Mouse (Mus musculus) thymus, postnatal 4 days (tissue): ENCODE results near the gene Ccl17.

Source experiments
- DNase-seq: peaks from one replicate; pipeline ENCODE4 v3.0.0; 2021

The Ccl17 gene

GRCm38 (mm10) chr8:94810153-94810552, at the start of gene Ccl17:
Ccl17 (plus strand) TSS chr8:94810453.
- no peak for DNase-seq

DNA sequence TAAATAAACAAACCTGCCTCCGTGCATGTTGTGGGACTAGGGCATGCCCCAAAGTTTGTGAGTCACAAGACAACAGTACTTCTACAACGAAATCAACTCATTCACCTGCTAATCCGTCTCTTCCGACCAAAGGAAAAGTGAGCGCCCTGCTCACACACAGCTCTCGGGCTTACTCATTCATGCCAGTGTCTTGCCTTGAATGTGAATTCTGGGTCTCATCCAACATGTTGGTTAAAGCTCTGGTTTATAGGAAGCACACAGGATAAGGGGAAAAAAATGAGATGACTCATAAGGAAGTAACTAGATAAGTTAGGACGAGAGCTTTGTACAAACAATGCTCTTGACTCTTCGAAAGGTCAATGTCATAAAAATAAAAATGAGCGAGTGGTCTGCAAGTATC, 43.2 kb upstream of the Ccl17 start:
- DNase-seq = no peak

DNA sequence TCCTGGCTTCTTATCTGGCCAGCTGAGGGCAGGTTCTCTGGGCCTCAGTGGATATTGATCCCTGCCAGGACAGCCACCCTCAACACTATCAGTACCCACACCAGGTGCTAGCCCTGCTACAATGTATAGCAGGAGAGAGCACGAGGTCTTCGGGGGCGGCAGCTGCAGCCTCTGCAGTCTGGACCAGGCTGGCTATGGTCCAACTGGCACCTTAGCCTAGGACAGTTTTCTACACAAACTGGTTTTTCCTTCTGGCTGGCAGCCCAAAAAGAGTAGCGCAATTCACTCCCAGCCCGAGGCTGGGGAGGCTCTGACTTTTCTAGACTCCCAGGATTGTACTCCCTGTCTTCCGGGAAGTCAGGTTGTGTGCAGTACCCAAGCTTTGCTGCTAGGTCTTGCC, 39.3 kb upstream of the Ccl17 start:
- DNase-seq = no peak

DNA sequence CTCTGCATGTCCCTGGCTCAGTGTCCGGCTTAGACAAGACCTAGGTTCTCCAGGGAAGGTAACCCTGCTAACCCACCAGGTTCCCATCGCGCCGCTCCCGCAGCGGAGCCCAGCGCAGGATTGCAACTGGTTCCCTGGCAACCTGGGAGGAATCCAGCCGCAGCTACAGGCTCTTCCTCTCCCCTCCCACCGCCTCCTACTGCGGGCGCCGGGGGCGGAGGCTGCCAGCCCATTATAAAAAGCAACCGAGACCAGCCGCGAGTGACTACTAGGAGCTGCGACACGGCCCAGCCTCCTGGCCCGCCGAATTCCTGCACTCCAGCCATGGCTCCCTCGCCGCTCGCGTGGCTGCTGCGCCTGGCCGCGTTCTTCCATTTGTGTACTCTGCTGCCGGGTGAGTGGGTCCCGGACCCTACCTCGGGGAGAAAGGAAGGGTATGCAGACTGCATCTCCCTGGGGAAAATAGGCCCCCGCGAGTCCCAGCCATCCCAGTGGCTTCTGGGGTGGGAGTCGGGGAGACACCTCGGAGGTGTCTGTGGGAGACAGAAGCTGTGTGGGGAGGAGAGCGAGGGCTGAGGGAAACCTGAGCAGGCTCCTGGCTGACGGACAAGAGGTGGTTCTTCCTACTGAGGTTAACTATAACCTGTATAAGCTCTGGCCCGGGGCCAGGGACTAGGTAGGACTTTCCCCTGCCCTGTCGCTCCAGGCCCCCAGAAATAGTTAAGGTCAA, 38.1 kb upstream of the Ccl17 start, which contains the start of gene Cx3cl1:
Cx3cl1 (plus strand) TSS at position 69 of the 730 bp plus-strand sequence.
- peak; percentile 27 for DNase-seq

GRCm38 (mm10) chr8:94773048-94773447, 37.2 kb upstream of the Ccl17 start:
- DNase-seq = no peak

- no peak for DNase-seq
Observed at GRCm38 (mm10) chr8:94773700-94774171, 36.5 kb upstream of the Ccl17 start.

DNA sequence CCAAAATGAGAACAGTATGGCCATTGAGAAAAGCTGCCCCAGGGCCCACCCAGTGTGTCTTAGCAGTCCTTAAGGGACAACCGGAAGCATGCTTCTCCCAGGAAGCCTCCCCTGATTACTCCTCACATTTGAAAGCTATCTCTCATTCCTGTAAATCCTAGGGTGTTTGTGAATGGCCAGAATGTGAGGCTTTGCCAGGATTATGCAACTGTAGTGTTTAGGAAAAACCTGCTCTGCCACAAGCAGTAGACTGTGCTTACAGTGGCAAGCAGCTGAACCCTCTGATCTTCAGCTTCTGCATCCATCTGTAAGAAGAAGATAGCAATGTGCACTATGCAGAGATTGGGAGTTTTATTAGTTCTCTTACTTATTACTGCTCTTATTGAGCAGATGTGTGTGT, 35.7 kb upstream of the Ccl17 start:
- DNase-seq = no peak

- DNase-seq = no peak
Observed at GRCm38 (mm10) chr8:94776346-94776745, 33.9 kb upstream of the Ccl17 start.

- DNase-seq = no peak
Observed at GRCm38 (mm10) chr8:94778036-94778435, 32.2 kb upstream of the Ccl17 start.

DNA sequence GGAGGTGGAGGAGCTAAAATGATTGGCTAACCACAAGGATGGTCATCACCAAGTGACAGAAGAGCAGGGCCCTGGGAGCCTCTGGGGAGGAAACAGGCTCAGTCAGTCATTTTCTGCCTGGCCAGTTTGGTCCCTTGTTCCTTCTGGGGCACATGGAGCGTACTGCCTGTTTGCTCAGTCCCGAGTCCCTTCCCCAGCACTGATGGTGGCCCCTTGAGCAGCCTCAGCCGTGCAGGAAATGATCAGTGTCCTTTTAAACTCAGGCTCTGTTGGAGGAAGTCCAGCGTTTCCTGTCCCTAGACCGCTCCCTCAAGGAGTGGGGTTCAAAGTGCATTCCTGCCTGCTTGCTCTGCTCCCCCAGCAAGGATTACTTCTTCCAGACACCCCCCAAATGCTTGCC, 31.8 kb upstream of the Ccl17 start:
- DNase-seq = no peak

DNA sequence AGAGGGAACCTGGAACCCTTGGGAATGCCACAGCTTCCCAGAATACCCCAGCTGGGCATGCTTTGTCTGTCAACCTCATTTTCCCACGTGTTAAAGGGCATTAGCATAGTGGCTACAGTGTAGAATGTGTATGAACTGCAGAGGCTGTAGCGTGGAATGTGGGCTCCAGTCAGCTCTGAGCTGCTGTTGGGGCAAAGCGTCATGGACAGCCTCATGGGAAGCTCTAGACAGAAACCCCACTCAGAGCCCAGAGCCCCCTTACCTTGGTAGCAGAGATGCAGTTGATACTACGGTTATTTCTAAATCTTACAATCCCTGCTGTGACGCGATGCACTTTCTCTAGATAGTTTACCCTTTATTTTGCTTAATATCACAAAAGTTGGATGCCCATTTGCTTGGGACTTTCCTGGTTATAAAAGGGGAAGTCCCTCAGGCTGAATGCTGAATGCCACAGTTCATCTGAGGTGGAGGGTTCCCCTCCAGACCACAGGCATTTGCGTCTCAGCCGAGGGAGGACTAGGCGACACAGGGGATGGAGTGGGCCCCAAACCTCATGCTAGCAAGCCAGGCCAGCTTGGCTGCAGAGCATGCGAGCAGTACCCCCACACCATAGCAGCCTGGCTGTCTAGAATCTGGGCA, 31.2 kb upstream of the Ccl17 start:
- no peak for DNase-seq

DNA sequence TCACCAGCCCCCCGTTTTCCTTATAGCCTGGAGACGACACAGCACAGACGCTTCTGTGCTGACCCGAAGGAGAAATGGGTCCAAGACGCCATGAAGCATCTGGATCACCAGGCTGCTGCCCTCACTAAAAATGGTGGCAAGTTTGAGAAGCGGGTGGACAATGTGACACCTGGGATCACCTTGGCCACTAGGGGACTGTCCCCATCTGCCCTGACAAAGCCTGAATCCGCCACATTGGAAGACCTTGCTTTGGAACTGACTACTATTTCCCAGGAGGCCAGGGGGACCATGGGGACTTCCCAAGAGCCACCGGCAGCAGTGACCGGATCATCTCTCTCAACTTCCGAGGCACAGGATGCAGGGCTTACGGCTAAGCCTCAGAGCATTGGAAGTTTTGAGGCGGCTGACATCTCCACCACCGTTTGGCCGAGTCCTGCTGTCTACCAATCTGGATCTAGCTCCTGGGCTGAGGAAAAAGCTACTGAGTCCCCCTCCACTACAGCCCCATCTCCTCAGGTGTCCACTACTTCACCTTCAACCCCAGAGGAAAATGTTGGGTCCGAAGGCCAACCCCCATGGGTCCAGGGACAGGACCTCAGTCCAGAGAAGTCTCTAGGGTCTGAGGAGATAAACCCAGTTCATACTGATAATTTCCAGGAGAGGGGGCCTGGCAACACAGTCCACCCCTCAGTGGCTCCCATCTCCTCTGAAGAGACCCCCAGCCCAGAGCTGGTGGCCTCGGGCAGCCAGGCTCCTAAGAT, 30.5 kb upstream of the Ccl17 start:
- no peak for DNase-seq

DNA sequence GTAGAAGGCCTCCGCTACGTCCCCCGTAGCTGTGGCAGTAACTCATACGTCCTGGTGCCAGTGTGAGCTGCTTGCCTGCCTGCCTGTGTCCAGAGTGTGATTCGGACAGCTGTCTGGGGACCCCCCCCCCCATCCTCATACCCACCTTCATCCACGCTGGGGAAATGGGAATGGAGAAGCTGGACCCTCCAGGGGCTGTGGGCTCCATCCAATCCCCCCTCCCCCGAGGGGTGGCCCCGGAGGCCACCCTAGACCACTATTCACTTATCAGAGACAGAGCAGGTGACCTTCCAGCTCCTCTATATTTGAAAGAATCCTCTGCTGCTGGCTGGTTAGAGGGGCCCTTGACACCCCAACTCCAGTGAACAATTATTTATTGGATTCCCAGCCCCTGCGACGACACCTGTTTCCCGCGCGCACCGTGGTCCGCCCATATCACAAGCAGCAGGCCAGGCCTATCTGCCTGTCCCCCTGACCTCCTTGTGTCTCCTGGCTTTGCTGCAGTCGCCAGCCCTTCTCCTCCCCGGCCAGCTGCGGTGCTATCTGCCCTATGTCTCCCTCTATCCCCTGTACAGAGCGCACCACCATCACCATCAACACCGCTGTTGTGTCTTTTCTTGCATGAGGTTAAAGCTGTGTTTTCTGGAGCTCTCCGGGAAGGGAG, 29.6 kb upstream of the Ccl17 start:
- no peak for DNase-seq

DNA sequence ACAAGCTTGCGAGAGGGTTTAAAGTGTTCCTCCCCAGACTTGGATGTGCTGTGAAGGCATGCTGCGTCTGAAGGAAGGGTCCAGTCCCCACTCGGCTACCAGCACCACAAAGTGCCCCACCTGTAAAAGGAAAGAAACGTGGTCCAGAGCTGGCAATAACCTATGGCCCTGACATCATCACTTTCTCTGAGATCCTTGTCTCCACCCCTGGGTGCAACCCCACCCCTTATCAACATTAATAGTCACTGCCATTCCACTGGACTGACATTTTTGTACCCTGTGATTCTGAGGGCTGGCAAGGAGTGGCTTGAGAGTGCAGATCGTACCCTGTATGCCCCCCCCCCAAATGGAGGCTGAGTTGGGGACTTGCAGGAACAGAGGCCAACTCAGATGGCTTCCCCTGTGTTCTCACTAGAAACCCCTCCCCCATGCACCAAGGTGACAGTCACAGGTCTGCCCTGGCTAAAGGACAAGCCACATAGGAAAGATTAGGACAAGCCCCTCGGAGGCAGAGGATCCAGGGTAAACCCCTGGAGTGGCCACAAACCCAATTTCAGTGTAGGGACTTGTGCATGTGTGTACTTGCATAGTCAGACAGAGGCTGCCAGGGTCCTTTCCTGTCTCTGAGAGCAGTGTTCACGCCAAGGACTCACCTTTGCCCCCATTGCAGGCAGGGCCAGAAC, 29.0 kb upstream of the Ccl17 start:
- DNase-seq = no peak

DNA sequence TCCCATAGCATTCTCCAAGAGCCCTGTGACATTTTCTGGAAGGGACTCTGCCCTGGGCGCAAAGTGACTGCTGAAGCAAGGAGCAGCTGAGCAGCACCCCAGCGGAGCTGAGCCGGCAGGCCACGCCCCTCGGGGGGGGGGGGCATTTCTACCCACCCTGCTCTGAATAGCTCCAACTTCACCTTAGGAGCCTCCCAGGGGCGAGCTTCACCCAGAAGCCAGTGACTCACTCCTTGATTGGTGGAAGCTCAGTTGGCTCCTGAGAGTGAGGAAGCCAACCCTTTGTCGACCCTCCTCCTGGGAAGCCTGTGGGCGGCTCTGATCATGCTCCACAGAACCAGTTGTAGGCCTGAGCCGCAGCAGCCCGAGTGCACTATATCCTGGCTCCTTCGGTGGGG, 28.4 kb upstream of the Ccl17 start:
- no peak for DNase-seq

DNA sequence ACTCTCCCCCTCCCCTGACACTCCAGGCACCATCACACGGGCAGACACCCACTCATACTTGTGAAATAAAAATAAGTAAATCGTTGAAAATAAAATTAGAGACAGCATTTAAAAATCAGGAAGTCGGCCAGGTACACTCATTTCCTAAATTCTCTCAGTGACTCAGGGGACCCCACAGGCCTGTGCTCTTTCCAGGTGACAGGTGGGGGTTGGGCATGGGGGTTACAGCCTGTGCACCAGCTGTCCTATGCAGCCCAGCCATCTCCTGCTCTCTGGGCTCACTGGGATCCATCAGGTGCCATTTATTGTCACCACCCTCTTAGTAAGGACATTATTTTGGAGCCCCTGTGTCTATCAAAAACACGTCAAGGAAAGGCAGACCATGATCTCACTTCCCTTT, 26.4 kb upstream of the Ccl17 start:
- DNase-seq = no peak

- DNase-seq = peak; percentile 67
Observed at GRCm38 (mm10) chr8:94785247-94785985, 24.8 kb upstream of the Ccl17 start.

- no peak for DNase-seq
Observed at GRCm38 (mm10) chr8:94785995-94786595, 24.2 kb upstream of the Ccl17 start.

DNA sequence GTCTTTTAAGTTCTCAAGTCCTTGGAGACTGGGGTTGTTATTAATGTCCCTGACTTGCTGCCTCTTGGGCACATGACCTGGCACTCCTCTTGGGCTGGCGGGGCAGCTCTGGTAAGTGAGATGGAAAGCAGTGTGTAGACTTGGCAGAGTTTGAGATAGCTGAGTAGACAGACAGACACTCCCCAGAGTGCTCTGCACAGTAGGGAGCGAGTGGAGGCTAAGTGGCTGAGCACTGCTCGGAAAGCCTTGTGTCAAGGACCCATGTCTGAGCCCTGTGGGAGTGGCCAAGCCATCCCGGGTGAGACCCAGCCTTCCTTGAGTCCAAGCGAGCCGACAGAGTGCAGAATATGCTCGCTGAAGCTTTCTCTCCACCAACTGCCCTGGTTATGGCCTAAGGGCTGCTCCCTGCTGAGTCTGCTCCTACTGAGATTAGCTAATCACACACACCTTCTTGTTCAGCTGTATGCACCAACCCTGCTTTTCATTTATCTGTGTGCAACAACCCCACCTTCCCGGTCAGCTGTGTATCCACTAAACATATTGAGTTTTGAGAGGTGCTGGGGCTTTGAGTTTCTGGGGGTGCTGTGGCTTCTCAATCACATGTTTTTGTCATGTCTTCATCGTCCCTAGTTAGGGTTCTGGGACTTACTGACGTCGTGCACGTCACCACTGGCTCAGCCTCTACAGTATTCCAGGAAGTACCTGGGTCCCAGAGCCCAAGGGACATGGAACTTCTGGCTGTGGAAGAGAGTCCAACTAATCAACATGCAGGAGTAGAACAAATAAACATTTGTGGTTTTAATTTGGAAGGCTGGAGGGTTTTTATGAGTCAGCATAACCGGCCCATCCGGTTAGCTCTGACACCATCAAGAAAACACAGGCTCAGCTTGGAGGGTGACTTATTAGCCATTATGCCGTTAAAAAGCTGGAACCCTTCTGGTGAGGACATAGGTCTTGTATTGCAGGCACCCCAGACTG, 22.4 kb upstream of the Ccl17 start:
- no peak for DNase-seq
